Mouse (Mus musculus) CH12.LX (cell line): ENCODE measurements around the gene Slc25a33. TPM values are rescaled to one million over a fixed set of nuclear protein-coding genes. Genes with fewer than 3 reads are reported as not detected.

Source experiments
- DNase-seq: peaks from one replicate; pipeline ENCODE4 v3.0.0-alpha.2; 2013; ENCODE audit errors: extremely low read depth
- H3K27ac ChIP-seq: 2 replicates; pipeline ENCODE4 v1.5.1; 2012; ENCODE audit warnings: low read depth, mild to moderate bottlenecking, control low read depth, moderate library complexity; ENCODE audit not compliant: insufficient read depth
- H3K27me3 ChIP-seq: replicated peaks from 2 replicates; pipeline ENCODE3; 2012; ENCODE audit warnings: inconsistent platforms
- H3K36me3 ChIP-seq, 2 experiments: replicated peaks in 1 of 2; 2 replicates each; pipeline versions ENCODE3 to v1.6.1; 2012; ENCODE audit warnings: inconsistent platforms in 1 of 2, low read length in 1 of 2, mild to moderate bottlenecking in 1 of 2, mixed read lengths in 1 of 2, moderate library complexity in 1 of 2; ENCODE audit not compliant: control insufficient read depth in 1 of 2, insufficient read depth in 1 of 2
- H3K4me1 ChIP-seq, 2 experiments: 2 replicates each; pipeline ENCODE4 v1.6.1; 2012; ENCODE audit warnings: inconsistent platforms in 1 of 2, moderate library complexity in 1 of 2; ENCODE audit not compliant: insufficient read depth in 2 of 2, control insufficient read depth in 1 of 2
- H3K4me2 ChIP-seq: 2 replicates; pipeline ENCODE4 v1.6.1; 2012; ENCODE audit warnings: low read depth, mild to moderate bottlenecking, control low read depth; ENCODE audit not compliant: poor library complexity, insufficient read depth, severe bottlenecking
- H3K4me3 ChIP-seq, 3 experiments: fragments of 150-350 bp in 1 of 3; sonication (generic) in 1 of 3; replicated peaks in 1 of 3; 2 replicates each; pipeline versions ENCODE3 to v1.5.1; 2011 to 2012; ENCODE audit warnings: low read depth in 2 of 3, low read length in 2 of 3, mild to moderate bottlenecking in 2 of 3, moderate library complexity in 2 of 3, control low read depth in 1 of 3, improper control_type of control experiment in 1 of 3, inconsistent platforms in 1 of 3, mixed read lengths in 1 of 3; ENCODE audit not compliant: poor library complexity in 1 of 3
- H3K79me2 ChIP-seq: replicated peaks from 2 replicates; pipeline ENCODE4 v1.6.1; 2012; ENCODE audit warnings: mild to moderate bottlenecking, moderate library complexity; ENCODE audit not compliant: control insufficient read depth, poor library complexity, insufficient read depth, severe bottlenecking; ENCODE audit errors: extremely low read depth
- H3K9ac ChIP-seq: 2 replicates; pipeline ENCODE4 v1.6.1; 2012; ENCODE audit warnings: low read depth, mild to moderate bottlenecking, control low read depth, moderate library complexity; ENCODE audit not compliant: insufficient read depth
- H3K9me3 ChIP-seq: replicated peaks from 2 replicates; pipeline ENCODE3; 2012; ENCODE audit warnings: low read length, inconsistent platforms, mixed read lengths
- CHD1 ChIP-seq: IDR thresholded peaks from 2 replicates; pipeline ENCODE4 v1.6.1; 2012; ENCODE audit warnings: low read depth, low read length, improper control_type of control experiment, inconsistent platforms
- CTCF ChIP-seq, 2 experiments: IDR thresholded peaks in 1 of 2; conservative IDR thresholded peaks in 1 of 2; 2 replicates each; pipeline ENCODE4 v1.5.1; 2011 to 2012; ENCODE audit warnings: low read depth in 2 of 2, low read length in 2 of 2, improper control_type of control experiment in 1 of 2, inconsistent platforms in 1 of 2, mild to moderate bottlenecking in 1 of 2, moderate library complexity in 1 of 2
- E2F4 ChIP-seq: IDR thresholded peaks from 2 replicates; pipeline ENCODE4 v1.6.1; 2011; ENCODE audit warnings: low read depth, low read length, improper control_type of control experiment; ENCODE audit not compliant: insufficient replicate concordance
- EP300 ChIP-seq: IDR thresholded peaks from 2 replicates; pipeline ENCODE4 v1.6.1; 2011; ENCODE audit warnings: low read length, improper control_type of control experiment
- MAFK ChIP-seq: IDR thresholded peaks from 2 replicates; pipeline ENCODE4 v1.6.1; 2011; ENCODE audit warnings: low read length, improper control_type of control experiment; ENCODE audit not compliant: insufficient replicate concordance
- MAZ ChIP-seq: IDR thresholded peaks from 2 replicates; pipeline ENCODE4 v1.6.1; 2012; ENCODE audit warnings: low read depth, mild to moderate bottlenecking, inconsistent platforms, low read length, improper control_type of control experiment, moderate library complexity
- MXI1 ChIP-seq: IDR thresholded peaks from 2 replicates; pipeline ENCODE4 v1.6.1; 2011; ENCODE audit warnings: mild to moderate bottlenecking, low read depth, low read length, improper control_type of control experiment
- MYC ChIP-seq: IDR thresholded peaks from 2 replicates; pipeline ENCODE4 v1.6.1; 2011; ENCODE audit warnings: low read depth, mild to moderate bottlenecking, improper control_type of control experiment, low read length
- RAD21 ChIP-seq: IDR thresholded peaks from 2 replicates; pipeline ENCODE4 v1.6.1; 2011; ENCODE audit warnings: low read depth, mild to moderate bottlenecking, low read length, improper control_type of control experiment, moderate library complexity
- SIN3A ChIP-seq: IDR thresholded peaks from 2 replicates; pipeline ENCODE4 v1.6.1; 2012; ENCODE audit warnings: low read length, improper control_type of control experiment, inconsistent platforms
- SMC3 ChIP-seq: IDR thresholded peaks from 2 replicates; pipeline ENCODE4 v1.6.1; 2011; ENCODE audit warnings: low read depth, low read length, improper control_type of control experiment
- UBTF ChIP-seq: IDR thresholded peaks from 2 replicates; pipeline ENCODE4 v1.6.1; 2012; ENCODE audit warnings: low read depth, mild to moderate bottlenecking, inconsistent platforms, low read length, improper control_type of control experiment, moderate library complexity
- ZKSCAN1 ChIP-seq: IDR thresholded peaks from 2 replicates; pipeline ENCODE4 v1.6.1; 2012; ENCODE audit warnings: low read depth, inconsistent platforms, low read length, improper control_type of control experiment, borderline replicate concordance
- ZNF384 ChIP-seq: IDR thresholded peaks from 2 replicates; pipeline ENCODE4 v1.6.1; 2012; ENCODE audit warnings: low read depth, low read length, improper control_type of control experiment, inconsistent platforms
- dilution Hi-C: fragments of 300-500 bp; cut with MboI; formaldehyde crosslinking; loops from 2 replicates; pipeline ENCODE4 v1.14.3; 2020; ENCODE audit warnings: low sequenced_read_pairs; ENCODE audit not compliant: extremely low pct_unique_long_range_greater_than_20kb, extremely low pct_ligation_motif_present
- in situ Hi-C: fragments of 300-500 bp; cut with MboI; formaldehyde crosslinking; loops from 3 replicates; pipeline ENCODE4 v1.14.3; 2019; ENCODE audit warnings: low sequenced_read_pairs, low pct_ligation_motif_present, low pct_unique_long_range_greater_than_20kb, mixed read lengths
- polyA plus RNA-seq: library from polyadenylated mRNA; unstranded; fragments of >175 nt; gene quantifications from 2 replicates; pipeline ENCODE4 v1.2.1, GENCODE M21; 2012; ENCODE audit warnings: low read depth; ENCODE audit not compliant: insufficient read length
- total RNA-seq, 2 experiments: library from RNA; depleted of rRNA; stranded (reverse); fragments of 300-350 nt in 1 of 2; fragments of >200 nt in 1 of 2; gene quantifications; 2 replicates each; pipeline ENCODE4 v1.2.3; 2012 to 2014

Gene Slc25a33
- total and polyA plus RNA-seq, 3 experiments = 25.3 to 35.5 (median 32.4) TPM

- TF ChIP-seq EP300 = no peak
- 0 out of 2 replicates have a peak, but pooled peaks have one; percentile 27 for TF ChIP-seq MXI1
- no peak for TF ChIP-seq UBTF
- no peak for TF ChIP-seq MAFK
- peak; percentile 58 for TF ChIP-seq SMC3
- peak; percentile 1 for TF ChIP-seq RAD21
- TF ChIP-seq CTCF (conservative IDR thresholded peaks at IDR 0.05 in 1 of 2, IDR thresholded peaks at IDR 0.05 in 1 of 2; ENCODE audit: low read depth in 2 of 2, low read length in 2 of 2) = peak; percentile 49 to 71
- TF ChIP-seq MAZ = no peak
- H3K36me3 ChIP-seq = peaks cover 70 to 94% of the 10 kb centered on the region in 2 experiments
Measured at GRCm38 (mm10) chr4:149725661-149726350, 48.3 kb downstream of the Slc25a33 start.

GRCm38 (mm10) chr4:149724916-149725470, 49.1 kb downstream of the Slc25a33 start:
- TF ChIP-seq CHD1 (no peak), MAZ (no peak), SIN3A (no peak), MYC (no peak), RAD21 (no peak), ZKSCAN1 (no peak), E2F4 (no peak), SMC3 (no peak), ZNF384 (no peak)
- TF ChIP-seq, all 38 proteins: peak for 0
- H3K4me3 ChIP-seq = no peak overlapping the region
- no peak overlapping the region for H3K27ac ChIP-seq
- no peak overlapping the region for H3K4me2 ChIP-seq
- H3K36me3 ChIP-seq = peaks cover 73 to 97% of the 10 kb centered on the region in 2 experiments
- H3K79me2 ChIP-seq = no peaks in the 10 kb centered on the region
- no peaks in the 10 kb centered on the region for H3K27me3 ChIP-seq
- no peaks in the 10 kb centered on the region for H3K4me1 ChIP-seq
- no peaks in the 10 kb centered on the region for H3K9me3 ChIP-seq
- no peak overlapping the region for H3K9ac ChIP-seq
- in situ Hi-C loops (loop anchor here (25.0 kb wide), 1 partner anchor 563 kb away; the partner anchor contains the start of gene Pgd), dilution Hi-C loops (no loop called here)
- no peak for DNase-seq

More at GRCm38 (mm10) chr4:149725661-149726350, 48.3 kb downstream of the Slc25a33 start:
- no peaks in the 10 kb centered on the region for H3K4me1 ChIP-seq
- no peak overlapping the region for H3K4me2 ChIP-seq
- H3K9ac ChIP-seq = no peak overlapping the region
- no peaks in the 10 kb centered on the region for H3K9me3 ChIP-seq
- no peak overlapping the region for H3K4me3 ChIP-seq
- no peaks in the 10 kb centered on the region for H3K27me3 ChIP-seq
- in situ Hi-C loops = no loop called here
- dilution Hi-C loops = no loop called here
- DNase-seq = peak; percentile 52
- H3K27ac ChIP-seq = no peak overlapping the region
- H3K79me2 ChIP-seq = no peaks in the 10 kb centered on the region
